Mouse (Mus musculus) olfactory bulb, adult 2 months (tissue): ENCODE results near the gene Pepd. TPM values are rescaled to one million over a fixed set of nuclear protein-coding genes. Genes with fewer than 3 reads are reported as not detected.
"Not testable (repeated sequence)": the region's sequence is repeated elsewhere in the genome, so short reads cannot be mapped to it uniquely, and the experiment has no call there.

ENCODE experiments used
- H3K27ac ChIP-seq: fragments of 200-500 bp; 2 replicates; pipeline ENCODE4 v1.5.1; 2012; ENCODE audit warnings: low read depth, low read length; ENCODE audit not compliant: insufficient read depth
- H3K4me1 ChIP-seq: fragments of 200-500 bp; 2 replicates; pipeline ENCODE4 v1.6.1; 2012; ENCODE audit warnings: low read length; ENCODE audit not compliant: control insufficient read depth, insufficient read depth
- H3K4me3 ChIP-seq: fragments of 200-500 bp; 2 replicates; pipeline ENCODE4 v1.5.1; 2012; ENCODE audit warnings: mild to moderate bottlenecking, low read depth, low read length, moderate library complexity; ENCODE audit not compliant: insufficient read depth
- CTCF ChIP-seq: fragments of 200-500 bp; IDR thresholded peaks from 2 replicates; pipeline ENCODE4 v1.5.1; 2012; ENCODE audit warnings: low read depth, mild to moderate bottlenecking, low read length, moderate library complexity; ENCODE audit not compliant: insufficient read depth
- POLR2A ChIP-seq: fragments of 200-500 bp; IDR thresholded peaks from 2 replicates; pipeline ENCODE4 v1.6.1; 2012; ENCODE audit warnings: mild to moderate bottlenecking, low read depth, low read length, moderate library complexity; ENCODE audit not compliant: insufficient read depth
- WGBS: fragments of 180-500 bp; shearing (Covaris S2); methylation state at CpG from one replicate; pipeline ENCODE4 v1.1.7; 2018; 5-methylcytosine and 5-hydroxymethylcytosine counted together
- polyA plus RNA-seq: library from polyadenylated mRNA; stranded (reverse); fragments of >200 nt; gene quantifications from 2 replicates; pipeline ENCODE4 v1.2.4, GENCODE M21; 2012; ENCODE audit warnings: low replicate concordance; ENCODE audit not compliant: missing spikeins, insufficient read depth, insufficient read length

Pepd gene
- polyA plus RNA-seq, 1 experiment: not detected

GRCm38 (mm10) chr7:34971826-34972225 is 59.6 kb downstream of the Pepd start:
- TF ChIP-seq CTCF (no peak), POLR2A (no peak)
- Histone ChIP-seq H3K4me1 (no peaks in the 10 kb centered on the region), H3K27ac (no peak overlapping the region), H3K4me3 (no peak overlapping the region)
- 83% methylated on average over 10 of the region's 10 CpGs for WGBS

GRCm38 (mm10) chr7:34972990-34973440 is 60.8 kb downstream of the Pepd start:
- Histone ChIP-seq H3K4me3 (no peak overlapping the region), H3K27ac (no peak overlapping the region), H3K4me1 (no peaks in the 10 kb centered on the region)
- no peak for TF ChIP-seq POLR2A
- no peak for TF ChIP-seq CTCF
- 66% methylated on average over 4 of the region's 4 CpGs for WGBS

- TF ChIP-seq POLR2A (no peak), CTCF (no peak)
- no peak overlapping the region for H3K4me3 ChIP-seq
- H3K27ac ChIP-seq: no peak overlapping the region
- H3K4me1 ChIP-seq: no peaks in the 10 kb centered on the region
- 88% methylated on average over 3 of the region's 3 CpGs for WGBS
Observed at GRCm38 (mm10) chr7:34973877-34974276, 61.7 kb downstream of the Pepd start.

GRCm38 (mm10) chr7:34975913-34976312 is 63.7 kb downstream of the Pepd start:
- Histone ChIP-seq H3K27ac (no peak overlapping the region), H3K4me3 (no peak overlapping the region), H3K4me1 (no peaks in the 10 kb centered on the region)
- WGBS: 93% methylated on average over 12 of the region's 12 CpGs
- TF ChIP-seq CTCF: no peak
- no peak for TF ChIP-seq POLR2A

- no peak overlapping the region for H3K27ac ChIP-seq
- TF ChIP-seq POLR2A (no peak), CTCF (no peak)
- H3K4me3 ChIP-seq: no peak overlapping the region
- no peaks in the 10 kb centered on the region for H3K4me1 ChIP-seq
- WGBS: 93% methylated on average over 4 of the region's 4 CpGs
Observed at GRCm38 (mm10) chr7:34977403-34977802, 65.2 kb downstream of the Pepd start.

- H3K4me1 ChIP-seq: peaks cover 8% of the 10 kb centered on the region; the same call in 1 of the 2 replicates
- TF ChIP-seq CTCF: no peak
- TF ChIP-seq POLR2A: no peak
- no peak overlapping the region for H3K27ac ChIP-seq
- H3K4me3 ChIP-seq: no peak overlapping the region
- 97% methylated on average over 10 of the region's 10 CpGs for WGBS
Observed at GRCm38 (mm10) chr7:34981803-34982202, 69.6 kb downstream of the Pepd start.

GRCm38 (mm10) chr7:34982372-34982771 is 70.2 kb downstream of the Pepd start:
- not testable (repeated sequence) for H3K4me3 ChIP-seq, H3K27ac ChIP-seq
- peaks cover 12% of the 10 kb centered on the region; the same call in 1 of the 2 replicates for H3K4me1 ChIP-seq
- WGBS: 86% methylated on average over 2 of the region's 2 CpGs

GRCm38 (mm10) chr7:34983702-34984475 is 71.7 kb downstream of the Pepd start:
- Histone ChIP-seq H3K4me1 (peaks cover 12% of the 10 kb centered on the region; the same call in 1 of the 2 replicates), H3K27ac (no peak overlapping the region), H3K4me3 (no peak overlapping the region)
- 81% methylated on average over 4 of the region's 4 CpGs for WGBS
- TF ChIP-seq POLR2A (no peak), CTCF (no peak)

GRCm38 (mm10) chr7:34984526-34985133 is 72.5 kb downstream of the Pepd start:
- Histone ChIP-seq H3K4me1 (peaks cover 12% of the 10 kb centered on the region; the same call in 1 of the 2 replicates), H3K4me3 (no peak overlapping the region), H3K27ac (no peak overlapping the region)
- TF ChIP-seq POLR2A (no peak), CTCF (no peak)
- 77% methylated on average over 11 of the region's 11 CpGs for WGBS
